Mouse (Mus musculus): ENCODE measurements around the gene Agbl4. TPM values are rescaled to one million over a fixed set of nuclear protein-coding genes. Genes with fewer than 3 reads are reported as not detected.

Gene Agbl4
- total and polyA plus RNA-seq, 3 experiments = not detected

DNA sequence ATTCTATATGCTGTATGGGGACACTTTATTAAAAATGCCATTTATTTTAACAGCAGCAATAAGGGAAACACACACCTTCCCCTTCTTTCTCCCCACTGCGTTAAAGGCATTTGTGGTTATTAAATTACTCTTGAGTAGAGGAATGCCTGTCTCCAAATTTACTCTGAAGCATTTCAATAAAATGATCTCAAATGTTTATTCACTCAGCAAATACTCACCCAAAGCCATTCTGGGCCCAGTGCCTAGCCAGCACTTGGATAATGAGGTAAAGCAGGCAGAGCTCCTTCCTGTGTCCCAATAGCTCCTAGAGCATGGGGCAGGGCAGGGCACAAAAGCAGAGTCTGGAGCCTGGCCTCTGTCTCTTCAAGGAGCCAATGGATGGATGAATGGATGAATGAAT is 1075.6 kb downstream of the Agbl4 start:
- Histone ChIP-seq H3K9me3 (replicated peaks; ENCODE audit: insufficient read depth, low read length) (no peaks in the 10 kb centered on the region), H3K79me2 (ENCODE audit: control insufficient read depth, insufficient read depth, low read length, poor library complexity) (no peaks in the 10 kb centered on the region), H3K27ac (ENCODE audit: control insufficient read depth, low read depth, low read length) (no peak overlapping the region), H3K9ac (ENCODE audit: control insufficient read depth, low read depth, low read length, poor library complexity, severe bottlenecking) (no peak overlapping the region), H3K27me3 (ENCODE audit: control insufficient read depth in 1 of 2, insufficient read depth in 2 of 2, low read length in 2 of 2) (no peaks in the 10 kb centered on the region), H3K36me3 (ENCODE audit: control insufficient read depth in 1 of 2, insufficient read depth in 2 of 2, low read length in 2 of 2) (no peaks in the 10 kb centered on the region), H3K4me1 (ENCODE audit: control insufficient read depth in 1 of 2, insufficient read depth in 2 of 2, low read length in 2 of 2) (no peaks in the 10 kb centered on the region), H3K4me3 (ENCODE audit: control insufficient read depth in 1 of 2, insufficient read depth in 1 of 2, low read depth in 2 of 2, low read length in 2 of 2) (no peak overlapping the region)
- no peak for DNase-seq (ENCODE audit: low read depth, low spot score)
- no peak for TF ChIP-seq GATA1 (IDR thresholded peaks at IDR 0.05; ENCODE audit: low read depth, low read length)
- TF ChIP-seq ZMIZ1 (IDR thresholded peaks at IDR 0.05; ENCODE audit: low read depth, low read length) = no peak
- no peak for TF ChIP-seq TAL1 (IDR thresholded peaks at IDR 0.05; ENCODE audit: low read length)
- TF ChIP-seq SMC3 (IDR thresholded peaks at IDR 0.05; ENCODE audit: low read depth, low read length) = no peak
- no peak for TF ChIP-seq MYC (IDR thresholded peaks at IDR 0.05; ENCODE audit: low read depth, low read length)
- no peak for TF ChIP-seq BHLHE40 (IDR thresholded peaks at IDR 0.05; ENCODE audit: borderline replicate concordance, low read depth, low read length)
- TF ChIP-seq TCF12 (IDR thresholded peaks at IDR 0.05; ENCODE audit: low read depth, low read length) = no peak
- TF ChIP-seq POLR2AphosphoS2 (IDR thresholded peaks at IDR 0.05; ENCODE audit: low read length) = no peak
- no peak for TF ChIP-seq RAD21 (IDR thresholded peaks at IDR 0.05; ENCODE audit: low read depth, low read length)
- no peak for TF ChIP-seq HCFC1 (IDR thresholded peaks at IDR 0.05; ENCODE audit: low read depth, low read length)
- no peak for TF ChIP-seq MAFK (IDR thresholded peaks at IDR 0.05; ENCODE audit: borderline replicate concordance, low read depth, low read length)
- no peak for TF ChIP-seq GABPA (IDR thresholded peaks at IDR 0.05; ENCODE audit: low read depth, low read length)
- no peak for TF ChIP-seq USF2 (IDR thresholded peaks at IDR 0.05; ENCODE audit: borderline replicate concordance in 1 of 2, insufficient read depth in 1 of 2, low read depth in 1 of 2, low read length in 2 of 2)
- TF ChIP-seq EP300 (IDR thresholded peaks at IDR 0.05; ENCODE audit: low read depth in 1 of 2, low read length in 2 of 2) = no peak
- TF ChIP-seq MYB (IDR thresholded peaks at IDR 0.05; ENCODE audit: low read depth, low read length) = no peak
- no peak for TF ChIP-seq CHD1 (IDR thresholded peaks at IDR 0.05; ENCODE audit: low read depth, low read length)
- no peak for TF ChIP-seq NRF1 (IDR thresholded peaks at IDR 0.05; ENCODE audit: insufficient read depth, low read depth, low read length, poor library complexity, severe bottlenecking)
- no peak for TF ChIP-seq MAX (IDR thresholded peaks at IDR 0.05; ENCODE audit: low read length)

DNA sequence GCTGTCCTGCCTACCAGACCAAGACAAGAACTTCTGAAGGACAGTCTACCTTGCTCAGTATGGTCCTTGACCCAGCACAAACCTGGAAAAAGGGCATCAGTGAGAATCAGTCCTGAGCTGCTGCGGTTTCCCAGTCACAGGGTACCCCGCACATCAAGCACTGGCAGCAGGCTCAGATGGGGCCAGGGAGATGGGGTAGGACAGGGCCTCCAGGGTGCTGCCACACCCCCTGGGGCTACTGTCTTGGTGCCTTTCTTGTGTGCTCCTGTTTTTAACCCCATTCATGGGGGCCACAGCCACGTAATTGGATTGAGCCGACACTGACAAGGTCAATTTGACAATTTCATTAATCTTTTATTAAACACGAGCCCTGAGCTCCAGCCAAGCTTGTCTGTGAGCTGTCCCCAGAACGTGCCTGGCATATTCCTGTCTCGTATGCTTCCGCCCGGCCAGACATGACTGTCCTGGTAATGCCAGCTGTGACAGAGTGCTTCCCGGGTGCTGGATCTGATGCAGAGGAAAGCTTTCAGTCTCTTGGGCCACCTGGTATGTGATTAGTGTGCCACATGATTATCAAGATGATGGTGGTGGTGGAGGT is 1078.0 kb downstream of the Agbl4 start:
- Histone ChIP-seq H3K27me3 (ENCODE audit: control insufficient read depth in 1 of 2, insufficient read depth in 2 of 2, low read length in 2 of 2) (no peaks in the 10 kb centered on the region), H3K36me3 (ENCODE audit: control insufficient read depth in 1 of 2, insufficient read depth in 2 of 2, low read length in 2 of 2) (no peaks in the 10 kb centered on the region), H3K9me3 (replicated peaks; ENCODE audit: insufficient read depth, low read length) (no peaks in the 10 kb centered on the region), H3K4me3 (ENCODE audit: control insufficient read depth in 1 of 2, insufficient read depth in 1 of 2, low read depth in 2 of 2, low read length in 2 of 2) (no peak overlapping the region), H3K4me1 (ENCODE audit: control insufficient read depth in 1 of 2, insufficient read depth in 2 of 2, low read length in 2 of 2) (no peaks in the 10 kb centered on the region), H3K79me2 (ENCODE audit: control insufficient read depth, insufficient read depth, low read length, poor library complexity) (no peaks in the 10 kb centered on the region), H3K9ac (ENCODE audit: control insufficient read depth, low read depth, low read length, poor library complexity, severe bottlenecking) (no peak overlapping the region), H3K27ac (ENCODE audit: control insufficient read depth, low read depth, low read length) (no peak overlapping the region)
- DNase-seq (ENCODE audit: low read depth, low spot score) = no peak
- no peak for TF ChIP-seq MXI1 (IDR thresholded peaks at IDR 0.05; ENCODE audit: low read depth, low read length)
- TF ChIP-seq SMC3 (IDR thresholded peaks at IDR 0.05; ENCODE audit: low read depth, low read length) = no peak
- TF ChIP-seq MYB (IDR thresholded peaks at IDR 0.05; ENCODE audit: low read depth, low read length) = no peak
- no peak for TF ChIP-seq ETS1 (IDR thresholded peaks at IDR 0.05; ENCODE audit: low read depth, low read length)
- TF ChIP-seq MAX (IDR thresholded peaks at IDR 0.05; ENCODE audit: low read length) = no peak
